Mouse (Mus musculus) adrenal gland, postnatal 10 days (tissue): ENCODE results near the gene Tspear. TPM values are rescaled to one million over a fixed set of nuclear protein-coding genes. Genes with fewer than 3 reads are reported as not detected.
A peak's percentile ranks its signal among the peaks of the same experiment; 100 is the strongest.

Experiments used
- microRNA-seq: library from miRNA; unstranded; fragments of <30 nt; microRNA quantifications from one replicate; pipeline ENCODE4 v1.2.0, GENCODE M21; 2021
- total RNA-seq, 2 experiments: library from RNA; stranded (reverse); gene quantifications; 2 replicates each; pipeline ENCODE4 v1.2.3; 2021

The Tspear gene
- total RNA-seq, 2 experiments from 2014 or later, result 0.27 to 0.64 TPM

Small RNA genes within 50 kb of the gene (microRNA-seq; reads per million reads assigned to microRNA genes)
- 9.7 reads per million, percentile 16 among the genes with 10 or more reads in this experiment for gene Mir1930

Other genes with a start within 250 kb of the Tspear start
- 10 to 100 TPM; 17.6 to 19.4 TPM for gene Fam207a, start 170.8 kb upstream of the Tspear start, total RNA-seq
- gene Itgb2, start 156.3 kb upstream of the Tspear start, total RNA-seq, result 1 to 10 TPM; 8.1 to 9.2 TPM
- 100 to 1,000 TPM; 160 to 178 TPM for gene Pttg1ip, start 104.8 kb upstream of the Tspear start, total RNA-seq
- 100 to 1,000 TPM; 119 to 125 TPM for gene Sumo3, start 80.5 kb upstream of the Tspear start, total RNA-seq
- gene Gm49325, start 80.4 kb upstream of the Tspear start, total RNA-seq, result 10 to 100 TPM; 22.3 to 30.4 TPM
- gene Ube2g2, start 64.3 kb upstream of the Tspear start, total RNA-seq, result 10 to 100 TPM; 44.4 to 46.1 TPM
- not detected for gene Gm19402, start 4.2 kb downstream of the Tspear start, total RNA-seq
- gene Gm9508, start 10.7 kb downstream of the Tspear start, total RNA-seq, result not detected
- not detected for gene Gm10272, start 20.1 kb downstream of the Tspear start, total RNA-seq
- gene Gm10024, start 24.9 kb downstream of the Tspear start, total RNA-seq, result not detected
- gene Gm10142, start 29.2 kb downstream of the Tspear start, total RNA-seq, result not detected
- not detected for gene Krtap12-1, start 34.0 kb downstream of the Tspear start, total RNA-seq
- gene Gm10100, start 39.9 kb downstream of the Tspear start, total RNA-seq, result not detected
- not detected for gene Gm18596, start 56.1 kb downstream of the Tspear start, total RNA-seq
- gene Gm9736, start 64.8 kb downstream of the Tspear start, total RNA-seq, result not detected
- not detected for gene Gm3233, start 73.1 kb downstream of the Tspear start, total RNA-seq
- not detected for gene Gm3238, start 84.8 kb downstream of the Tspear start, total RNA-seq
- not detected for gene Gm7138, start 90.4 kb downstream of the Tspear start, total RNA-seq
- gene Gm3250, start 96.0 kb downstream of the Tspear start, total RNA-seq, result not detected
- gene Gm7137, start 101.6 kb downstream of the Tspear start, total RNA-seq, result not detected
- not detected for gene Gm9639, start 108.5 kb downstream of the Tspear start, total RNA-seq
- not detected for gene Gm19668, start 112.6 kb downstream of the Tspear start, total RNA-seq
- gene Gm9507, start 125.3 kb downstream of the Tspear start, total RNA-seq, result not detected
- not detected for gene Gm2696, start 128.1 kb downstream of the Tspear start, total RNA-seq
- gene Krtap10-4, start 140.5 kb downstream of the Tspear start, total RNA-seq, result not detected
- not detected for gene Krtap10-10, start 149.4 kb downstream of the Tspear start, total RNA-seq
- gene Gm36176, start 160.2 kb downstream of the Tspear start, total RNA-seq, result not detected
- gene Gm10318, start 166.3 kb downstream of the Tspear start, total RNA-seq, result not detected
- gene Gm3285, start 175.4 kb downstream of the Tspear start, total RNA-seq, result not detected
- 10 to 100 TPM; 12.1 to 16.7 TPM for gene Lrrc3, start 216.0 kb downstream of the Tspear start, total RNA-seq